Mouse (Mus musculus): Measurements from ENCODE around the gene Olfr806.

Gene Olfr806

GRCm38 (mm10) chr10:129741821-129742220 lies at the start of gene Olfr806:
Olfr806 (minus strand) TSS chr10:129741921.
- no peak for DNase-seq (ENCODE audit: low spot score)

- DNase-seq (ENCODE audit: low spot score) = no peak
These were observed 36.4 kb upstream of the Olfr806 start for GRCm38 (mm10) chr10:129778123-129778522.

- no peak for DNase-seq (ENCODE audit: low spot score)
These were observed 32.6 kb upstream of the Olfr806 start, which contains the start of gene Olfr809 for GRCm38 (mm10) chr10:129774338-129774737. Olfr809 (plus strand) TSS chr10:129774638.

GRCm38 (mm10) chr10:129765182-129765581 lies 23.5 kb upstream of the Olfr806 start, which contains the start of gene Olfr808:
Olfr808 (plus strand) TSS chr10:129765482.
- DNase-seq (ENCODE audit: low spot score) = no peak

GRCm38 (mm10) chr10:129757693-129758092 lies 16.0 kb upstream of the Olfr806 start, which contains the start of gene Olfr807:
Olfr807 (minus strand) TSS chr10:129757793.
- no peak for DNase-seq (ENCODE audit: low spot score)

GRCm38 (mm10) chr10:129729275-129729674 lies 12.4 kb downstream of the Olfr806 start, which contains the start of gene Olfr805:
Olfr805 (minus strand) TSS chr10:129729375.
- DNase-seq (ENCODE audit: low spot score) = no peak

GRCm38 (mm10) chr10:129702910-129703309 lies 38.8 kb downstream of the Olfr806 start, which contains the start of gene Olfr804:
Olfr804 (plus strand) TSS chr10:129703210.
- DNase-seq (ENCODE audit: low spot score) = no peak

- no peak for DNase-seq (ENCODE audit: low spot score)
These were observed 47.5 kb downstream of the Olfr806 start, which contains the start of gene Olfr803 for GRCm38 (mm10) chr10:129694186-129694585. Olfr803 (minus strand) TSS chr10:129694286.

GRCm38 (mm10) chr10:129688069-129688468 lies 53.7 kb downstream of the Olfr806 start, which contains the start of gene Olfr802:
Olfr802 (minus strand) TSS chr10:129688169.
- DNase-seq (ENCODE audit: low spot score) = no peak

Measured in ovary, postnatal 36 days (tissue).